Mouse (Mus musculus) MEL (cell line): ENCODE results near the gene Dtx4. TPM values are rescaled to one million over a fixed set of nuclear protein-coding genes. Genes with fewer than 3 reads are reported as not detected.

Experiments used
- DNase-seq: peaks from one replicate; pipeline ENCODE4 v3.0.0; 2011; ENCODE audit warnings: low read depth, low spot score
- H3K27ac ChIP-seq: 2 replicates; pipeline ENCODE4 v1.5.1; 2012; ENCODE audit warnings: low read depth, mild to moderate bottlenecking, control low read depth, low read length, moderate library complexity; ENCODE audit not compliant: control insufficient read depth
- H3K27me3 ChIP-seq, 2 experiments: fragments of 150-350 bp in 1 of 2; sonication (generic) in 1 of 2; 2 replicates each; pipeline ENCODE4 v1.6.1; 2012; ENCODE audit warnings: low read length in 2 of 2, mild to moderate bottlenecking in 2 of 2, improper control_type of control experiment in 1 of 2, moderate library complexity in 1 of 2; ENCODE audit not compliant: insufficient read depth in 2 of 2, control insufficient read depth in 1 of 2
- H3K36me3 ChIP-seq, 2 experiments: 2 replicates each; pipeline ENCODE4 v1.6.1; 2012 to 2014; ENCODE audit warnings: low read length in 2 of 2, improper control_type of control experiment in 1 of 2, inconsistent platforms in 1 of 2, mild to moderate bottlenecking in 1 of 2; ENCODE audit not compliant: insufficient read depth in 2 of 2, control insufficient read depth in 1 of 2
- H3K4me1 ChIP-seq, 2 experiments: fragments of 150-350 bp in 1 of 2; sonication (generic) in 1 of 2; 2 replicates each; pipeline ENCODE4 v1.6.1; 2012; ENCODE audit warnings: low read length in 2 of 2, improper control_type of control experiment in 1 of 2, mild to moderate bottlenecking in 1 of 2; ENCODE audit not compliant: insufficient read depth in 2 of 2, control insufficient read depth in 1 of 2
- H3K4me3 ChIP-seq, 2 experiments: fragments of 150-350 bp in 1 of 2; sonication (generic) in 1 of 2; 2 replicates each; pipeline ENCODE4 v1.5.1; 2012; ENCODE audit warnings: low read depth in 2 of 2, low read length in 2 of 2, mild to moderate bottlenecking in 2 of 2, moderate library complexity in 2 of 2, control low read depth in 1 of 2, improper control_type of control experiment in 1 of 2; ENCODE audit not compliant: control insufficient read depth in 1 of 2, insufficient read depth in 1 of 2
- H3K79me2 ChIP-seq: 2 replicates; pipeline ENCODE4 v1.6.1; 2012; ENCODE audit warnings: mild to moderate bottlenecking, low read length, moderate library complexity; ENCODE audit not compliant: control insufficient read depth, poor library complexity, insufficient read depth
- H3K9ac ChIP-seq: 2 replicates; pipeline ENCODE4 v1.6.1; 2012; ENCODE audit warnings: low read depth, mild to moderate bottlenecking, control low read depth, low read length, moderate library complexity; ENCODE audit not compliant: control insufficient read depth, poor library complexity, severe bottlenecking
- H3K9me3 ChIP-seq: fragments of 150-350 bp; sonication (generic); replicated peaks from 2 replicates; pipeline ENCODE4 v1.6.1; 2012; ENCODE audit warnings: mild to moderate bottlenecking, low read length, improper control_type of control experiment, moderate library complexity; ENCODE audit not compliant: insufficient read depth
- BHLHE40 ChIP-seq: IDR thresholded peaks from 2 replicates; pipeline ENCODE4 v1.6.1; 2012; ENCODE audit warnings: low read depth, mild to moderate bottlenecking, inconsistent platforms, low read length, improper control_type of control experiment, borderline replicate concordance
- CHD1 ChIP-seq: IDR thresholded peaks from 2 replicates; pipeline ENCODE4 v1.6.1; 2012; ENCODE audit warnings: low read depth, mild to moderate bottlenecking, inconsistent platforms, low read length, improper control_type of control experiment
- CHD2 ChIP-seq: IDR thresholded peaks from 2 replicates; pipeline ENCODE4 v1.6.1; 2011; ENCODE audit warnings: low read length, improper control_type of control experiment
- E2F4 ChIP-seq: IDR thresholded peaks from 2 replicates; pipeline ENCODE4 v1.6.1; 2011; ENCODE audit warnings: low read depth, low read length, improper control_type of control experiment, borderline replicate concordance
- ELF1 ChIP-seq: IDR thresholded peaks from 2 replicates; pipeline ENCODE4 v1.6.1; 2014; ENCODE audit warnings: low read depth, mild to moderate bottlenecking, inconsistent platforms, low read length, improper control_type of control experiment, moderate library complexity
- ETS1 ChIP-seq: IDR thresholded peaks from 2 replicates; pipeline ENCODE4 v1.6.1; 2012; ENCODE audit warnings: low read depth, mild to moderate bottlenecking, inconsistent platforms, low read length, improper control_type of control experiment, moderate library complexity
- GABPA ChIP-seq: IDR thresholded peaks from 2 replicates; pipeline ENCODE4 v1.6.1; 2012; ENCODE audit warnings: low read depth, mild to moderate bottlenecking, inconsistent platforms, low read length, improper control_type of control experiment, moderate library complexity
- GATA1 ChIP-seq: IDR thresholded peaks from 2 replicates; pipeline ENCODE4 v1.6.1; 2011; ENCODE audit warnings: low read depth, low read length, improper control_type of control experiment
- HCFC1 ChIP-seq: IDR thresholded peaks from 2 replicates; pipeline ENCODE4 v1.6.1; 2012; ENCODE audit warnings: low read depth, mild to moderate bottlenecking, inconsistent platforms, low read length, improper control_type of control experiment, moderate library complexity
- JUND ChIP-seq: IDR thresholded peaks from 2 replicates; pipeline ENCODE4 v1.6.1; 2011; ENCODE audit warnings: low read depth, mild to moderate bottlenecking, improper control_type of control experiment, low read length
- MAFK ChIP-seq: IDR thresholded peaks from 2 replicates; pipeline ENCODE4 v1.6.1; 2011; ENCODE audit warnings: low read depth, mild to moderate bottlenecking, low read length, improper control_type of control experiment, borderline replicate concordance
- MAX ChIP-seq: IDR thresholded peaks from 2 replicates; pipeline ENCODE4 v1.6.1; 2011; ENCODE audit warnings: low read length, improper control_type of control experiment
- MAZ ChIP-seq: IDR thresholded peaks from 2 replicates; pipeline ENCODE4 v1.6.1; 2012; ENCODE audit warnings: low read depth, mild to moderate bottlenecking, inconsistent platforms, low read length, improper control_type of control experiment
- MEF2A ChIP-seq: IDR thresholded peaks from 2 replicates; pipeline ENCODE4 v1.6.1; 2014; ENCODE audit warnings: low read depth, mild to moderate bottlenecking, inconsistent platforms, low read length, improper control_type of control experiment; ENCODE audit not compliant: poor library complexity, insufficient replicate concordance, severe bottlenecking; ENCODE audit errors: extremely low read depth
- MYB ChIP-seq: IDR thresholded peaks from 2 replicates; pipeline ENCODE4 v1.6.1; 2011; ENCODE audit warnings: mild to moderate bottlenecking, low read depth, low read length, improper control_type of control experiment
- NELFE ChIP-seq: IDR thresholded peaks from 2 replicates; pipeline ENCODE4 v1.6.1; 2011; ENCODE audit warnings: low read depth, low read length, improper control_type of control experiment
- NRF1 ChIP-seq: IDR thresholded peaks from 2 replicates; pipeline ENCODE4 v1.6.1; 2014; ENCODE audit warnings: low read depth, mild to moderate bottlenecking, inconsistent platforms, low read length, improper control_type of control experiment, moderate library complexity; ENCODE audit not compliant: poor library complexity, insufficient read depth, severe bottlenecking
- POLR2A ChIP-seq, 2 experiments: IDR thresholded peaks; 2 replicates each; pipeline ENCODE4 v1.6.1; 2011 to 2012; ENCODE audit warnings: low read length in 2 of 2, mild to moderate bottlenecking in 2 of 2, control low read depth in 1 of 2, improper control_type of control experiment in 1 of 2, low read depth in 1 of 2, moderate library complexity in 1 of 2; ENCODE audit not compliant: control insufficient read depth in 1 of 2, insufficient read depth in 1 of 2, poor library complexity in 1 of 2
- POLR2AphosphoS5 ChIP-seq: IDR thresholded peaks from 2 replicates; pipeline ENCODE4 v1.6.1; 2012; ENCODE audit warnings: low read depth, borderline replicate concordance, mild to moderate bottlenecking, inconsistent platforms, low read length, moderate library complexity, mixed read lengths
- RCOR1 ChIP-seq: IDR thresholded peaks from 2 replicates; pipeline ENCODE4 v1.6.1; 2012; ENCODE audit warnings: low read depth, mild to moderate bottlenecking, inconsistent platforms, low read length, improper control_type of control experiment
- SIN3A ChIP-seq: IDR thresholded peaks from 2 replicates; pipeline ENCODE4 v1.6.1; 2012; ENCODE audit warnings: low read length, improper control_type of control experiment, inconsistent platforms
- SMC3 ChIP-seq: IDR thresholded peaks from 2 replicates; pipeline ENCODE4 v1.6.1; 2011; ENCODE audit warnings: low read depth, low read length, improper control_type of control experiment
- TBP ChIP-seq: IDR thresholded peaks from 2 replicates; pipeline ENCODE4 v1.8.0; 2011; ENCODE audit warnings: low read depth, low read length, improper control_type of control experiment
- TCF12 ChIP-seq: IDR thresholded peaks from 2 replicates; pipeline ENCODE4 v1.6.1; 2014; ENCODE audit warnings: low read depth, mild to moderate bottlenecking, inconsistent platforms, low read length, improper control_type of control experiment, moderate library complexity
- UBTF ChIP-seq: IDR thresholded peaks from 2 replicates; pipeline ENCODE4 v1.6.1; 2012; ENCODE audit warnings: low read depth, mild to moderate bottlenecking, inconsistent platforms, low read length, improper control_type of control experiment, moderate library complexity, borderline replicate concordance; ENCODE audit not compliant: insufficient read depth
- USF1 ChIP-seq: IDR thresholded peaks from 2 replicates; pipeline ENCODE4 v1.6.1; 2014; ENCODE audit warnings: low read depth, mild to moderate bottlenecking, inconsistent platforms, low read length, improper control_type of control experiment, moderate library complexity
- ZC3H11A ChIP-seq: IDR thresholded peaks from 2 replicates; pipeline ENCODE4 v1.6.1; 2012; ENCODE audit warnings: low read depth, mild to moderate bottlenecking, inconsistent platforms, low read length, improper control_type of control experiment
- ZKSCAN1 ChIP-seq: IDR thresholded peaks from 2 replicates; pipeline ENCODE4 v1.6.1; 2012; ENCODE audit warnings: low read depth, mild to moderate bottlenecking, inconsistent platforms, low read length, improper control_type of control experiment, moderate library complexity
- ZMIZ1 ChIP-seq: IDR thresholded peaks from 2 replicates; pipeline ENCODE4 v1.6.1; 2012; ENCODE audit warnings: low read depth, mild to moderate bottlenecking, inconsistent platforms, low read length, improper control_type of control experiment, moderate library complexity
- ZNF384 ChIP-seq: IDR thresholded peaks from 2 replicates; pipeline ENCODE4 v1.6.1; 2012; ENCODE audit warnings: low read depth, mild to moderate bottlenecking, inconsistent platforms, low read length, improper control_type of control experiment
- polyA plus RNA-seq, 2 experiments: library from polyadenylated mRNA; stranded (reverse) in 1 of 2; unstranded in 1 of 2; fragments of >175 nt in 1 of 2; fragments of >200 nt in 1 of 2; gene quantifications; 2 replicates each; pipeline versions ENCODE4 v1.2.1 to v1.2.4; 2012; ENCODE audit warnings: low replicate concordance in 2 of 2, low read depth in 1 of 2; ENCODE audit not compliant: insufficient read length in 2 of 2, insufficient read depth in 1 of 2, missing spikeins in 1 of 2
- total RNA-seq: library from RNA; depleted of rRNA; stranded (reverse); fragments of 300-350 nt; gene quantifications from 2 replicates; pipeline ENCODE4 v1.2.3, GENCODE M21; 2012

Dtx4 gene
- total and polyA plus RNA-seq, 3 experiments = 2.2 to 8.8 TPM; not detected in 1

DNA sequence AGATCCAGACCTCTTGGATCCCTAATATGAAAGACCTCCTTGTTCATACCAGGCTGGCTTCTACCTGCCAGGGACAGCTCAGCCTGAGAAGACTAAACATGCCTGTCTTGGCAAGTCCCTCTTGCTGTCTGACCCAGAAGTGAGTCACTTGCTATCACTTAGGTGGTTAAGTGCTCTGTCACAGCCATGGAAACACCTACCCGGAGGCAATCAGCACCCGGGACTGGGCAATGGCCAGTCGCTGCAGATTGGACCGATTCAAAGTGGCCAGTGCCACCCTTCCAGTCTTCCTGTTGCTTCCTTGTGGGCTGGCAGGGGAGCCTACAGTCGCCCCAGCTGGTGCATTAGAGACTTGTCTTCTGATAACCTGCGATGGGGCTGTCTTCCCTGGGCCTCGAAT, 9.6 kb downstream of the Dtx4 start:
- no peak for DNase-seq
- H3K27me3 ChIP-seq = no peaks in the 10 kb centered on the region
- peaks cover 0 to 7% of the 10 kb centered on the region in 2 experiments; a peak in 2 of 4 replicates for H3K36me3 ChIP-seq
- peaks cover 0 to 16% of the 10 kb centered on the region in 2 experiments; a peak in 2 of 4 replicates for H3K4me1 ChIP-seq
- H3K9ac ChIP-seq = no peak overlapping the region
- TF ChIP-seq GABPA = no peak
- no peak for TF ChIP-seq TBP
- TF ChIP-seq RCOR1 = no peak
- no peak for TF ChIP-seq MYB
- TF ChIP-seq USF1 = no peak
- no peak for TF ChIP-seq MEF2A
- TF ChIP-seq SMC3 = no peak
- TF ChIP-seq HCFC1 = no peak
- TF ChIP-seq ETS1 = no peak
- TF ChIP-seq GATA1 = no peak
- no peak for TF ChIP-seq ELF1
- TF ChIP-seq MAZ = no peak
- TF ChIP-seq E2F4 = no peak
- TF ChIP-seq NRF1 = no peak
- TF ChIP-seq MAX = no peak
- no peak for TF ChIP-seq CHD1
- TF ChIP-seq ZNF384 = no peak
- TF ChIP-seq MAFK = no peak
- H3K4me3 ChIP-seq = no peak overlapping the region
- H3K9me3 ChIP-seq = no peaks in the 10 kb centered on the region
- no peaks in the 10 kb centered on the region for H3K79me2 ChIP-seq
- H3K27ac ChIP-seq = no peak overlapping the region

- no peak overlapping the region for H3K4me3 ChIP-seq
- H3K36me3 ChIP-seq = peaks cover 0 to 7% of the 10 kb centered on the region in 2 experiments; a peak in 2 of 4 replicates
- TF ChIP-seq ZC3H11A = no peak
- TF ChIP-seq ZKSCAN1 = no peak
- TF ChIP-seq UBTF = no peak
- no peak for TF ChIP-seq MYB
- TF ChIP-seq POLR2A (IDR thresholded peaks at IDR 0.05; ENCODE audit: control insufficient read depth in 1 of 2, insufficient read depth in 1 of 2, low read depth in 1 of 2, low read length in 2 of 2, poor library complexity in 1 of 2) = no peak
- no peak for TF ChIP-seq GABPA
- no peak for TF ChIP-seq USF1
- TF ChIP-seq NELFE = no peak
- no peak for TF ChIP-seq NRF1
- TF ChIP-seq ZMIZ1 = no peak
- no peak for TF ChIP-seq JUND
- no peak for TF ChIP-seq BHLHE40
- no peak for TF ChIP-seq GATA1
- TF ChIP-seq SIN3A = no peak
- TF ChIP-seq CHD2 = no peak
- TF ChIP-seq ZNF384 = no peak
- no peak for TF ChIP-seq POLR2AphosphoS5
- no peak for TF ChIP-seq TCF12
- no peak overlapping the region for H3K9ac ChIP-seq
- H3K27me3 ChIP-seq = no peaks in the 10 kb centered on the region
- no peaks in the 10 kb centered on the region for H3K9me3 ChIP-seq
- no peak overlapping the region for H3K27ac ChIP-seq
- H3K79me2 ChIP-seq = no peaks in the 10 kb centered on the region
- H3K4me1 ChIP-seq = peaks cover 0 to 14% of the 10 kb centered on the region in 2 experiments; a peak in 2 of 4 replicates
- no peak for DNase-seq
Observed at GRCm38 (mm10) chr19:12489675-12490570, 11.3 kb downstream of the Dtx4 start.
